Mouse (Mus musculus): ENCODE measurements around the gene Adad1.

DNA sequence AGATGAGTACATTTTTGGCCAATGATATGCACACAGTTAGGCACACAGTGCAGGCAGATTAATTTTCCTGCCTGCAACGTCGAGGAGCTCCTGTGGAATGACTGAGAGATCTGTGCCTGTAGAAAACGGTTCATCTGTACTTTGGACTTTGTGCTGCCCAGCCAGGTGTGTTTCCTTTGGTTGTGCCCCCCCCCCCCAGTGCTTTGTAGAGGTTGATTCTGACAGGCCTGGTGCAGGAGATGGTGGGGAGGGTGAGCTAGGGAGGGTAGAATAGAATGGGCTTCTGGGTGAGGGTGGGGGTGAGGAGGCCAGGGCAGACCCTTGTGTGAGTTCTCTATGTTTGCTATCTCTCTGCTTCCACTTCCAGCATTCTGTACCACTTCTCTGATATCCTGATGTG, 94.9 kb downstream of the Adad1 start:
- TF ChIP-seq CTCF (conservative IDR thresholded peaks at IDR 0.05; ENCODE audit: low read length) (no peak), NANOG (IDR thresholded peaks at IDR 0.05; ENCODE audit: borderline replicate concordance, low read length) (no peak), POU5F1 (IDR thresholded peaks at IDR 0.05; ENCODE audit: borderline replicate concordance, low read length) (no peak)
